Mouse (Mus musculus): ENCODE results near the gene Aspg.

DNA sequence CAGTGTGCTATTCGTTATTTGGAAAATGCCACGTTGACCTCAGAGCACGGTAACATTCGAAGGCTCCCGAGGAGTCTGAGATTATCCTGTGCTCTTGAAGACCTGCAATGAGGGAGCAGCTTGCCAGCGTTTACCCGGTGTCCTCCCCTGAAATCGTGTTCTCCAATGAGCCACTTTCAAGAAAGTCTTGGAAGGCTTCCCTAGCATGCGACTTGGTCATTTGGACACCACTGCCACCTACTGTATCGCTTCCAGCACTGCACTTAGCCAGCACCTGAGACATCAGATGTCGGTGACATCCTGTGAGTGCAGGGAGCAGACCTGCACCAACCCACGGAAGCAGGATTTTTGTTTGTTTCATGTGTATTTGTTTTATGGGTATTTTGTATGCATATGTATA, 15.4 kb upstream of the Aspg start:
- TF ChIP-seq CTCF (IDR thresholded peaks at IDR 0.05; ENCODE audit: low read depth, low read length) (peak; percentile 88), POLR2A (IDR thresholded peaks at IDR 0.05; ENCODE audit: extremely low read depth, insufficient read depth, low read length) (no peak)

Data from liver, adult 2 months (tissue).